Mouse (Mus musculus) kidney, embryonic 14.5 days (tissue): ENCODE measurements around the gene Lef1. TPM values are rescaled to one million over a fixed set of nuclear protein-coding genes. Genes with fewer than 3 reads are reported as not detected.

Experiments
- ATAC-seq: fragments of 200-750 bp; cut with Nextera tagmentation; 2 replicates; pipeline ENCODE4 v1.8.0; 2017; ENCODE audit warnings: moderate number of reproducible peaks, mild to moderate bottlenecking, moderate TSS enrichment, moderate library complexity; ENCODE audit not compliant: low FRiP score, low TSS enrichment
- H3K27ac ChIP-seq: fragments of 300-500 bp; sonication (generic); 2 replicates; pipeline ENCODE4 v1.5.1; 2014; ENCODE audit warnings: low read depth, mild to moderate bottlenecking, low read length, moderate library complexity, mixed read lengths
- H3K27me3 ChIP-seq: fragments of 300-500 bp; sonication (generic); 2 replicates; pipeline ENCODE4 v1.6.1; 2014; ENCODE audit warnings: mild to moderate bottlenecking, low read length; ENCODE audit not compliant: control insufficient read depth, insufficient read depth
- H3K36me3 ChIP-seq: fragments of 300-500 bp; sonication (generic); 2 replicates; pipeline ENCODE4 v1.6.1; 2014; ENCODE audit warnings: low read length, mixed read lengths; ENCODE audit not compliant: control insufficient read depth, insufficient read depth
- H3K4me1 ChIP-seq: fragments of 300-500 bp; sonication (generic); 2 replicates; pipeline ENCODE4 v1.6.1; 2014; ENCODE audit warnings: low read length, mixed read lengths; ENCODE audit not compliant: control insufficient read depth, insufficient read depth
- H3K4me2 ChIP-seq: fragments of 300-500 bp; sonication (generic); replicated peaks from 2 replicates; pipeline ENCODE4 v1.6.1; 2014; ENCODE audit warnings: low read depth, mild to moderate bottlenecking, low read length
- H3K4me3 ChIP-seq: fragments of 300-500 bp; sonication (generic); 2 replicates; pipeline ENCODE4 v1.5.1; 2014; ENCODE audit warnings: mild to moderate bottlenecking, low read length
- H3K9ac ChIP-seq: fragments of 300-500 bp; sonication (generic); 2 replicates; pipeline ENCODE4 v1.6.1; 2014; ENCODE audit warnings: low read depth, mild to moderate bottlenecking, low read length, moderate library complexity
- H3K9me3 ChIP-seq: fragments of 300-500 bp; sonication (generic); 2 replicates; pipeline ENCODE4 v1.6.1; 2016; ENCODE audit warnings: low read length; ENCODE audit not compliant: control insufficient read depth
- WGBS: fragments of 180-500 bp; shearing (Covaris S2); extraction: QIAGEN DNeasy Blood & Tissue Kit; methylation state at CpG from one replicate; pipeline ENCODE4 v1.1.7; 2014; 5-methylcytosine and 5-hydroxymethylcytosine counted together
- polyA plus RNA-seq: library from polyadenylated mRNA; unstranded; fragments of >200 nt; fragmentation: Nextera tagmentation; extraction: Ambion mirVana; gene quantifications from 2 replicates; pipeline ENCODE4 v1.2.1, GENCODE M21; 2014

Gene Lef1
- polyA plus RNA-seq, 1 experiment from 2014 or later = 32.1 TPM

DNA sequence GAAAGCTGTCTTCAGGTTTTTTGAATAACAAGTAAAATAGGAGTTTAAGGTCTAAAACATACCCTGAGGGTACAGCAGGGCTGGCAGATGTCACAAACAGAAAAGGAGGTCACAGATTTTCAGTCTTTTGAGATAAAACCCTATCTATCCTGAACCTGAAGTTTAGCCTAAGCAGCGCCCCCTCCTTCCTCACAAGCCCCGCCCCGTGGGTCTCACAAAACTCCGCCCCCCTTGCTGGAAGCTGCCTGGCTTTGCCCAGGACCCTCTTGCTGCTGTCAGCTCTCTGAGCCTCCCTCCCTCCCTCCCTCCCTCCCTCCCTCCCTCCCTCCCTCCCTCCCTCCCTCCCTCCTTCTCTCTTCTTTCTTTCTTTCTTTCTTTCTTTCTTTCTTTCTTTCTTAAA, 31.3 kb downstream of the Lef1 start:
- Histone ChIP-seq H3K9ac (no peak overlapping the region), H3K4me1 (peaks cover 17% of the 10 kb centered on the region), H3K4me3 (no peak overlapping the region), H3K27me3 (no peaks in the 10 kb centered on the region), H3K4me2 (no peak overlapping the region), H3K27ac (no peak overlapping the region), H3K9me3 (no peaks in the 10 kb centered on the region), H3K36me3 (no peaks in the 10 kb centered on the region)
- no peak for ATAC-seq
- WGBS = 31% methylated on average over 4 of the region's 4 CpGs

DNA sequence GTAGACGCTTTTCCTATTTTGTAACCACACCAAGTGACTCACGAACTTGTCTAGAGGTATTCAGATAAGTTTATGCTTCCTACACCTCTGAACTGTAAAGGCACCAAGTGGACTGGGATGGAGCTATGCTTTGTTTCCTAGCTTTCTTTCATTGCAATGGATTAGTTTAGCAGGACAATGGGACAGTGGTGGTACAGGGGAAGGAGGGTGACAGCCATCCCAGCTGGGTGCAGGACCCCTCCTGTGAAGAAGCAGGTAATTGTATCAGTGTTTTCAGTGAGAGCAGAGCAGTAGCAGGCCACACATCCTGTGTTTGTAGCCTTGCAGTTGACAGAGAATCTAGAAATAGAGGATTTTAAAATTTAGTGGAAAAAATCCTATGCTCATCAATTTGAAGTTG, 34.0 kb downstream of the Lef1 start:
- Histone ChIP-seq H3K9ac (no peak overlapping the region), H3K4me3 (no peak overlapping the region), H3K4me2 (no peak overlapping the region), H3K9me3 (no peaks in the 10 kb centered on the region), H3K27me3 (no peaks in the 10 kb centered on the region), H3K36me3 (no peaks in the 10 kb centered on the region), H3K27ac (no peak overlapping the region), H3K4me1 (peaks cover 6% of the 10 kb centered on the region; the same call in 1 of the 2 replicates)
- WGBS = 83% methylated on average over 2 of the region's 2 CpGs
- no peak for ATAC-seq

GRCm38 (mm10) chr3:131152921-131153320, 42.6 kb downstream of the Lef1 start:
- WGBS = 99% methylated on average over 4 of the region's 4 CpGs
- H3K36me3 ChIP-seq = no peaks in the 10 kb centered on the region
- H3K4me1 ChIP-seq = peaks cover 23% of the 10 kb centered on the region
- H3K4me2 ChIP-seq = no peak overlapping the region
- H3K27me3 ChIP-seq = no peaks in the 10 kb centered on the region
- H3K9me3 ChIP-seq = no peaks in the 10 kb centered on the region
- H3K27ac ChIP-seq = no peak overlapping the region
- no peak overlapping the region for H3K9ac ChIP-seq
- no peak overlapping the region for H3K4me3 ChIP-seq
- ATAC-seq = no peak

GRCm38 (mm10) chr3:131153896-131154295, 43.6 kb downstream of the Lef1 start:
- no peaks in the 10 kb centered on the region for H3K9me3 ChIP-seq
- 82% methylated on average over 4 of the region's 4 CpGs for WGBS
- H3K27ac ChIP-seq = no peak overlapping the region
- no peak overlapping the region for H3K4me2 ChIP-seq
- no peak overlapping the region for H3K4me3 ChIP-seq
- peaks cover 23% of the 10 kb centered on the region for H3K4me1 ChIP-seq
- ATAC-seq = no peak
- H3K9ac ChIP-seq = no peak overlapping the region
- no peaks in the 10 kb centered on the region for H3K27me3 ChIP-seq
- H3K36me3 ChIP-seq = no peaks in the 10 kb centered on the region

DNA sequence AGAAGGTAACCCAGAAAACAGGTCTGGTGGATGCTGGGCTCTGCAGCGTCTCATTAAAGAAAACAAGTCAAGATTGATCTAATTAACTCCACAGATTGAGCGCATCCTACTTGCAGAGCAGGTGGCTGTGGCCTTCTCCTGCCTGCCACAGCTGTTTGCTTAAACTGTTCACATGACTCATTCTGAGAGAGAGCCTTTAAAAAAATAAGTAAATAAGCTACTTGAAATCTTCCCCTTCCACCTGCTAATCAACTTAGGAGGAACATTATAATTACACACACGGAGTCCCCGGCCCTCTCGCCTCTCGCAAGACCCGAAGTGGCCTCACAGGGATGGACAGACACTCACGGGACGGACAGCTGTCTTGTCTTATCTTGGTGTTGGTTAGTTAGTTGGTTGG, 44.3 kb downstream of the Lef1 start:
- no peaks in the 10 kb centered on the region for H3K9me3 ChIP-seq
- no peak overlapping the region for H3K4me3 ChIP-seq
- H3K4me1 ChIP-seq = peaks cover 23% of the 10 kb centered on the region
- no peaks in the 10 kb centered on the region for H3K27me3 ChIP-seq
- no peak overlapping the region for H3K4me2 ChIP-seq
- H3K9ac ChIP-seq = no peak overlapping the region
- no peak overlapping the region for H3K27ac ChIP-seq
- H3K36me3 ChIP-seq = no peaks in the 10 kb centered on the region
- WGBS = 83% methylated on average over 9 of the region's 9 CpGs
- no peak for ATAC-seq

- Histone ChIP-seq H3K4me2 (no peak overlapping the region), H3K9ac (no peak overlapping the region), H3K9me3 (no peaks in the 10 kb centered on the region), H3K4me1 (peaks cover 23% of the 10 kb centered on the region), H3K4me3 (no peak overlapping the region), H3K36me3 (no peaks in the 10 kb centered on the region), H3K27me3 (no peaks in the 10 kb centered on the region), H3K27ac (no peak overlapping the region)
- ATAC-seq = no peak
- 77% methylated on average over 7 of the region's 7 CpGs for WGBS
Measured at GRCm38 (mm10) chr3:131155066-131155465, 44.8 kb downstream of the Lef1 start.

GRCm38 (mm10) chr3:131155657-131156056, 45.4 kb downstream of the Lef1 start:
- no peak overlapping the region for H3K4me2 ChIP-seq
- ATAC-seq = peak; percentile 63; the same call in 1 of the 2 replicates
- H3K9me3 ChIP-seq = no peaks in the 10 kb centered on the region
- H3K36me3 ChIP-seq = no peaks in the 10 kb centered on the region
- no peaks in the 10 kb centered on the region for H3K27me3 ChIP-seq
- no peak overlapping the region for H3K9ac ChIP-seq
- no peak overlapping the region for H3K27ac ChIP-seq
- no peak overlapping the region for H3K4me3 ChIP-seq
- H3K4me1 ChIP-seq = peaks cover 23% of the 10 kb centered on the region
- WGBS = 15% methylated on average over 3 of the region's 3 CpGs

DNA sequence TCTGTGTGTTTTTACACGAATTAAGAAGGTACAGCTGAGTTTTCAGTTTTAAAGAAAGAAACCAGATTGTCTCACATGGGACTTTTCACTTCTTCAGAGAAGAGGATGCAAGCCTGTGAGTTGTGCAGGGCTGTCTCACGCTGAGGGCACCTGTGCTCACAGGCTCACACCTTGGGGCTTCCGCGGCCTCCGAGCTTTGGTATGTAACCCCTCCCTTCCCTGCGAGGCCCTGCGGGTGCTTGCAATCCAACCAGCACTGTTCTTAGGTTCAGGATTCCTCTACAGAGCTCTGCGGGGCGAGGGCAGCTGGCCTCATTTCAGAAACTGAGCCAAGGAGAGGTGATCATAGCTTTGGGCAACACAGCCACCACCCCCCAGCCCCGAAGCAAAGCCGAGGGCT, 46.1 kb downstream of the Lef1 start:
- Histone ChIP-seq H3K4me2 (no peak overlapping the region), H3K27ac (no peak overlapping the region), H3K9me3 (no peaks in the 10 kb centered on the region), H3K36me3 (no peaks in the 10 kb centered on the region), H3K4me3 (no peak overlapping the region), H3K4me1 (peaks cover 23% of the 10 kb centered on the region), H3K9ac (no peak overlapping the region), H3K27me3 (no peaks in the 10 kb centered on the region)
- ATAC-seq = no peak
- 37% methylated on average over 11 of the region's 11 CpGs for WGBS

DNA sequence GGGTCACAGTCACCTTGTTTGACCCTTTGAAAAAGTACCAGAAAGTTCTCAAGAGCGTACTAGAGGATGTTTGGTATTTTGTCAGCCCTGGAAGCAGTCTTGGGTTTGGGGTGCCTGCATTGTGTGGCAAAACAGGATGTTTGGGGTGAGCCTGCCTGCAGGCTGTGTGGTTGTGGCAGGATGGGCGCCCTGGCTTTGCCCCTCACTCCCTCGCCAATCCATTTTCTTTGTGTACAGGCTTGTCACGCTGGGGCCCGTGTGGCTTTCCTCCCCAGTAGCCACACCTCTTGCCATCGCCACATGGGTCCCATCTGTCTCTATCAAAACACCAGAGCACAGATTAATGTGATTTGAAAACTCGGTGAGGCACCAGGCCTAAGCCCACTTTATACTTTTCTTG, 47.2 kb downstream of the Lef1 start:
- H3K36me3 ChIP-seq = no peaks in the 10 kb centered on the region
- no peak for ATAC-seq

More for the DNA sequence above, 47.2 kb downstream of the Lef1 start:
- H3K9me3 ChIP-seq = no peaks in the 10 kb centered on the region
- H3K27ac ChIP-seq = no peak overlapping the region
- no peak overlapping the region for H3K4me3 ChIP-seq
- H3K4me1 ChIP-seq = peaks cover 23% of the 10 kb centered on the region
- no peaks in the 10 kb centered on the region for H3K27me3 ChIP-seq
- no peak overlapping the region for H3K9ac ChIP-seq
- WGBS = 30% methylated on average over 7 of the region's 7 CpGs
- H3K4me2 ChIP-seq = no peak overlapping the region
